ENCODE assay signal across 3 mouse cellular contexts in genomic region chr19:56754456-56754855, GRCm38 (mm10). TPM values are rescaled to one million over a fixed set of nuclear protein-coding genes. Genes with fewer than 3 reads are reported as not detected.
"Had no signal": no experiment of that assay in that cellular context is flagged by ENCODE, and none has a peak within 500 bp of the region (broad histone marks: within the 10 kb centered on the region; RNA-seq: fewer than 3 reads in every experiment).

No protein-coding gene starts in this region.

RNA-seq across cellular contexts. Expression of gene Adrb1, which starts 32.5 kb away (rescaled TPM):
- total RNA-seq: common myeloid progenitor, adult 5-6 weeks; gastrocnemius, adult 18-20 months; granulocyte monocyte progenitor cell, adult 5-6 weeks had no signal
